Mouse (Mus musculus): ENCODE data around the gene Snrnp35.

DNA sequence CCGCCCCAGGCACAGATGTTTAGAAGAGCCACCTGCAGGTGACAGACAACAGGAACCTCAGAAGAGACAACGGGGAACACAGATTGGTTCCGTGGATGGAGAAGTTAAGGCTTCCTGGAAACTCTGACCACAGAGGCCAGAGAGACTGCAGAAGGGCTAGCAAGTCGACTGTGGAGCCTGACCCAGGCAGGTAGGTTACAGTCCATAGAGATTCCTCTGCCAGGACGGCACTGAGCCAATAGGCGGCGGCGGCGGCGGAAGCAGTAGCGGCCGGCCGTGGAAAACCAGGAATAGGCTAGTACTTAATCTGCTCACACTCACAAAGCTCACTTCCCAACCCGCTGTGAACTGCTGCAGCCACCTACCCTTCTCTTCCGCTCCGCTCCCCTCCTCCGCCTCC lies 53.8 kb downstream of the Snrnp35 start:
- no peak for TF ChIP-seq TAL1 (conservative IDR thresholded peaks at IDR 0.05; ENCODE audit: low read depth, low read length)
- no peak for TF ChIP-seq CTCF (IDR thresholded peaks at IDR 0.05; ENCODE audit: low read depth, low read length)
- no peak for TF ChIP-seq GATA1 (IDR thresholded peaks at IDR 0.05; ENCODE audit: borderline replicate concordance, low read length)
- no peak for TF ChIP-seq POLR2AphosphoS5 (IDR thresholded peaks at IDR 0.05; ENCODE audit: insufficient replicate concordance, low read depth, low read length)

All from G1E (cell line).